Mouse (Mus musculus): ENCODE results near the gene Pdk2. TPM values are rescaled to one million over a fixed set of nuclear protein-coding genes. Genes with fewer than 3 reads are reported as not detected.

Pdk2 gene
- polyA plus RNA-seq, 1 experiment from 2014 or later, result 113 TPM

- ATAC-seq (ENCODE audit: insufficient number of reproducible peaks, insufficient read depth, low FRiP score, low read depth), result no peak
- WGBS, result 31% methylated on average over 4 of the region's 4 CpGs
- peak overlapping the region; percentile 71 for H3K9ac ChIP-seq (ENCODE audit: low read length)
- peaks cover 25 to 38% of the 10 kb centered on the region in 2 experiments for H3K4me1 ChIP-seq (ENCODE audit: control insufficient read depth in 2 of 2, insufficient read depth in 2 of 2, low read length in 2 of 2)
- no peaks in the 10 kb centered on the region for H3K27me3 ChIP-seq (ENCODE audit: control insufficient read depth, insufficient read depth, low read length)
- H3K4me3 ChIP-seq (ENCODE audit: control insufficient read depth in 1 of 2, insufficient read depth in 1 of 2, low read depth in 1 of 2, low read length in 2 of 2), result peak overlapping the region; percentile 12 to 40; a peak in 3 of 4 replicates
- H3K4me2 ChIP-seq (ENCODE audit: low read length), result peak overlapping the region; percentile 72
- H3K9me3 ChIP-seq (ENCODE audit: control insufficient read depth, low read length), result no peaks in the 10 kb centered on the region
- H3K36me3 ChIP-seq (ENCODE audit: control insufficient read depth, insufficient read depth, low read length), result peaks cover 50% of the 10 kb centered on the region
- H3K27ac ChIP-seq (replicated peaks in 1 of 2; ENCODE audit: control insufficient read depth in 1 of 2, insufficient read depth in 1 of 2, low read depth in 2 of 2, low read length in 2 of 2), result peak overlapping the region; percentile 25 to 29; a peak in 1 of 4 replicates
Observed at GRCm38 (mm10) chr11:95006038-95006437, 35.1 kb downstream of the Pdk2 start.

GRCm38 (mm10) chr11:95004937-95005198, 36.3 kb downstream of the Pdk2 start:
- H3K27ac ChIP-seq (replicated peaks in 1 of 2; ENCODE audit: control insufficient read depth in 1 of 2, insufficient read depth in 1 of 2, low read depth in 2 of 2, low read length in 2 of 2), result no peak overlapping the region
- no peak overlapping the region for H3K9ac ChIP-seq (ENCODE audit: low read length)
- H3K4me3 ChIP-seq (ENCODE audit: control insufficient read depth in 1 of 2, insufficient read depth in 1 of 2, low read depth in 1 of 2, low read length in 2 of 2), result no peak overlapping the region
- no peak for ATAC-seq (ENCODE audit: insufficient number of reproducible peaks, insufficient read depth, low FRiP score, low read depth)
- H3K9me3 ChIP-seq (ENCODE audit: control insufficient read depth, low read length), result no peaks in the 10 kb centered on the region
- WGBS, result 68% methylated on average over 6 of the region's 6 CpGs
- peaks cover 58% of the 10 kb centered on the region for H3K36me3 ChIP-seq (ENCODE audit: control insufficient read depth, insufficient read depth, low read length)
- no peaks in the 10 kb centered on the region for H3K27me3 ChIP-seq (ENCODE audit: control insufficient read depth, insufficient read depth, low read length)
- no peak overlapping the region for H3K4me2 ChIP-seq (ENCODE audit: low read length)
- H3K4me1 ChIP-seq (ENCODE audit: control insufficient read depth in 2 of 2, insufficient read depth in 2 of 2, low read length in 2 of 2), result peaks cover 30 to 45% of the 10 kb centered on the region in 2 experiments

GRCm38 (mm10) chr11:95004136-95004936, 36.8 kb downstream of the Pdk2 start:
- Histone ChIP-seq H3K9ac (ENCODE audit: low read length) (no peak overlapping the region), H3K36me3 (ENCODE audit: control insufficient read depth, insufficient read depth, low read length) (peaks cover 63% of the 10 kb centered on the region), H3K9me3 (ENCODE audit: control insufficient read depth, low read length) (no peaks in the 10 kb centered on the region), H3K27ac (replicated peaks in 1 of 2; ENCODE audit: control insufficient read depth in 1 of 2, insufficient read depth in 1 of 2, low read depth in 2 of 2, low read length in 2 of 2) (peak overlapping the region in 1 of 2 experiments; percentile 50; a peak in 2 of 4 replicates), H3K4me3 (ENCODE audit: control insufficient read depth in 1 of 2, insufficient read depth in 1 of 2, low read depth in 1 of 2, low read length in 2 of 2) (no peak overlapping the region), H3K27me3 (ENCODE audit: control insufficient read depth, insufficient read depth, low read length) (no peaks in the 10 kb centered on the region), H3K4me2 (ENCODE audit: low read length) (no peak overlapping the region), H3K4me1 (ENCODE audit: control insufficient read depth in 2 of 2, insufficient read depth in 2 of 2, low read length in 2 of 2) (peaks cover 28 to 44% of the 10 kb centered on the region in 2 experiments)
- 73% methylated on average over 12 of the region's 12 CpGs for WGBS
- ATAC-seq (ENCODE audit: insufficient number of reproducible peaks, insufficient read depth, low FRiP score, low read depth), result no peak

- 93% methylated on average over 8 of the region's 8 CpGs for WGBS
- Histone ChIP-seq H3K27me3 (ENCODE audit: control insufficient read depth, insufficient read depth, low read length) (no peaks in the 10 kb centered on the region), H3K4me2 (ENCODE audit: low read length) (no peak overlapping the region), H3K27ac (replicated peaks in 1 of 2; ENCODE audit: control insufficient read depth in 1 of 2, insufficient read depth in 1 of 2, low read depth in 2 of 2, low read length in 2 of 2) (no peak overlapping the region), H3K4me1 (ENCODE audit: control insufficient read depth in 2 of 2, insufficient read depth in 2 of 2, low read length in 2 of 2) (peaks cover 22 to 40% of the 10 kb centered on the region in 2 experiments), H3K36me3 (ENCODE audit: control insufficient read depth, insufficient read depth, low read length) (peaks cover 80% of the 10 kb centered on the region), H3K4me3 (ENCODE audit: control insufficient read depth in 1 of 2, insufficient read depth in 1 of 2, low read depth in 1 of 2, low read length in 2 of 2) (no peak overlapping the region), H3K9ac (ENCODE audit: low read length) (no peak overlapping the region), H3K9me3 (ENCODE audit: control insufficient read depth, low read length) (no peaks in the 10 kb centered on the region)
- ATAC-seq (ENCODE audit: insufficient number of reproducible peaks, insufficient read depth, low FRiP score, low read depth), result no peak
Observed at GRCm38 (mm10) chr11:95002705-95003104, 38.4 kb downstream of the Pdk2 start.

GRCm38 (mm10) chr11:95001584-95002347, 39.4 kb downstream of the Pdk2 start:
- ATAC-seq (ENCODE audit: insufficient number of reproducible peaks, insufficient read depth, low FRiP score, low read depth), result no peak
- H3K4me1 ChIP-seq (ENCODE audit: control insufficient read depth in 2 of 2, insufficient read depth in 2 of 2, low read length in 2 of 2), result peaks cover 18 to 43% of the 10 kb centered on the region in 2 experiments

GRCm38 (mm10) chr11:95001058-95001457, 40.1 kb downstream of the Pdk2 start:
- 3% methylated on average over 8 of the region's 8 CpGs for WGBS
- ATAC-seq (ENCODE audit: insufficient number of reproducible peaks, insufficient read depth, low FRiP score, low read depth), result peak; percentile 19; the same call in 1 of the 2 replicates
- H3K4me1 ChIP-seq (ENCODE audit: control insufficient read depth in 2 of 2, insufficient read depth in 2 of 2, low read length in 2 of 2), result peaks cover 15 to 43% of the 10 kb centered on the region in 2 experiments
- no peak overlapping the region for H3K4me3 ChIP-seq (ENCODE audit: control insufficient read depth in 1 of 2, insufficient read depth in 1 of 2, low read depth in 1 of 2, low read length in 2 of 2)
- no peak overlapping the region for H3K9ac ChIP-seq (ENCODE audit: low read length)
- H3K9me3 ChIP-seq (ENCODE audit: control insufficient read depth, low read length), result no peaks in the 10 kb centered on the region
- H3K36me3 ChIP-seq (ENCODE audit: control insufficient read depth, insufficient read depth, low read length), result peaks cover 96% of the 10 kb centered on the region
- no peaks in the 10 kb centered on the region for H3K27me3 ChIP-seq (ENCODE audit: control insufficient read depth, insufficient read depth, low read length)
- peak overlapping the region; percentile 6 to 7; a peak in 1 of 4 replicates for H3K27ac ChIP-seq (replicated peaks in 1 of 2; ENCODE audit: control insufficient read depth in 1 of 2, insufficient read depth in 1 of 2, low read depth in 2 of 2, low read length in 2 of 2)
- H3K4me2 ChIP-seq (ENCODE audit: low read length), result peak overlapping the region; percentile 16; the same call in 1 of the 2 replicates

More at GRCm38 (mm10) chr11:95001584-95002347, 39.4 kb downstream of the Pdk2 start:
- Histone ChIP-seq H3K9me3 (ENCODE audit: control insufficient read depth, low read length) (no peaks in the 10 kb centered on the region), H3K27ac (replicated peaks in 1 of 2; ENCODE audit: control insufficient read depth in 1 of 2, insufficient read depth in 1 of 2, low read depth in 2 of 2, low read length in 2 of 2) (no peak overlapping the region; a peak in 1 of 4 replicates), H3K36me3 (ENCODE audit: control insufficient read depth, insufficient read depth, low read length) (peaks cover 89% of the 10 kb centered on the region), H3K4me2 (ENCODE audit: low read length) (no peak overlapping the region), H3K9ac (ENCODE audit: low read length) (no peak overlapping the region), H3K27me3 (ENCODE audit: control insufficient read depth, insufficient read depth, low read length) (no peaks in the 10 kb centered on the region), H3K4me3 (ENCODE audit: control insufficient read depth in 1 of 2, insufficient read depth in 1 of 2, low read depth in 1 of 2, low read length in 2 of 2) (no peak overlapping the region)
- 87% methylated on average over 21 of the region's 21 CpGs for WGBS

- Histone ChIP-seq H3K4me2 (ENCODE audit: low read length) (peak overlapping the region; percentile 16; the same call in 1 of the 2 replicates), H3K4me1 (ENCODE audit: control insufficient read depth in 2 of 2, insufficient read depth in 2 of 2, low read length in 2 of 2) (peaks cover 14 to 44% of the 10 kb centered on the region in 2 experiments), H3K27ac (replicated peaks in 1 of 2; ENCODE audit: control insufficient read depth in 1 of 2, insufficient read depth in 1 of 2, low read depth in 2 of 2, low read length in 2 of 2) (peak overlapping the region; percentile 6 to 7; a peak in 1 of 4 replicates), H3K4me3 (ENCODE audit: control insufficient read depth in 1 of 2, insufficient read depth in 1 of 2, low read depth in 1 of 2, low read length in 2 of 2) (no peak overlapping the region), H3K36me3 (ENCODE audit: control insufficient read depth, insufficient read depth, low read length) (peaks cover 95% of the 10 kb centered on the region), H3K9ac (ENCODE audit: low read length) (no peak overlapping the region), H3K9me3 (ENCODE audit: control insufficient read depth, low read length) (no peaks in the 10 kb centered on the region), H3K27me3 (ENCODE audit: control insufficient read depth, insufficient read depth, low read length) (no peaks in the 10 kb centered on the region)
- WGBS, result 18% methylated on average over 4 of the region's 4 CpGs
- no peak for ATAC-seq (ENCODE audit: insufficient number of reproducible peaks, insufficient read depth, low FRiP score, low read depth)
Observed at GRCm38 (mm10) chr11:95000548-95000947, 40.6 kb downstream of the Pdk2 start.

Data from heart, embryonic 14.5 days (tissue).